Mouse (Mus musculus) midbrain, postnatal 0 days (tissue): ENCODE data around the gene Gm10118. TPM values are rescaled to one million over a fixed set of nuclear protein-coding genes. Genes with fewer than 3 reads are reported as not detected.

Experiments
- ATAC-seq: fragments of 200-750 bp; cut with Nextera tagmentation; 2 replicates; pipeline ENCODE4 v1.8.0; 2017; ENCODE audit warnings: moderate number of reproducible peaks, mild to moderate bottlenecking, moderate TSS enrichment, moderate library complexity; ENCODE audit not compliant: low FRiP score
- DNase-seq: peaks from one replicate; pipeline ENCODE4 v3.0.0-alpha.2; 2015; ENCODE audit warnings: low spot score
- H3K27ac ChIP-seq: fragments of 300-500 bp; sonication (generic); 2 replicates; pipeline ENCODE4 v1.5.1; 2014; ENCODE audit warnings: low read depth, mild to moderate bottlenecking, low read length, mixed read lengths
- H3K27me3 ChIP-seq: fragments of 300-500 bp; sonication (generic); 2 replicates; pipeline ENCODE4 v1.6.1; 2014; ENCODE audit warnings: low read length, control low read depth, mixed read lengths; ENCODE audit not compliant: insufficient read depth
- H3K36me3 ChIP-seq: fragments of 300-500 bp; sonication (generic); 2 replicates; pipeline ENCODE4 v1.6.1; 2014; ENCODE audit warnings: low read length, control low read depth, mixed read lengths; ENCODE audit not compliant: insufficient read depth
- H3K4me1 ChIP-seq: fragments of 300-500 bp; sonication (generic); 2 replicates; pipeline ENCODE4 v1.6.1; 2014; ENCODE audit warnings: mild to moderate bottlenecking, control low read depth, antibody characterized with exemption, low read length, mixed read lengths; ENCODE audit not compliant: insufficient read depth
- H3K4me2 ChIP-seq: fragments of 300-500 bp; sonication (generic); 2 replicates; pipeline ENCODE4 v1.6.1; 2014; ENCODE audit warnings: low read depth, mild to moderate bottlenecking, low read length, mixed read lengths; ENCODE audit not compliant: poor library complexity, severe bottlenecking
- H3K4me3 ChIP-seq: fragments of 300-500 bp; sonication (generic); 2 replicates; pipeline ENCODE4 v1.5.1; 2014; ENCODE audit warnings: low read depth, mild to moderate bottlenecking, low read length, moderate library complexity
- H3K9ac ChIP-seq: fragments of 300-500 bp; sonication (generic); replicated peaks from 2 replicates; pipeline ENCODE4 v1.6.1; 2014; ENCODE audit warnings: mild to moderate bottlenecking, low read length, moderate library complexity, mixed read lengths; ENCODE audit not compliant: poor library complexity, severe bottlenecking
- H3K9me3 ChIP-seq: fragments of 300-500 bp; sonication (generic); 2 replicates; pipeline ENCODE4 v1.6.1; 2016; ENCODE audit warnings: low read length, control low read depth
- CTCF ChIP-seq: IDR thresholded peaks from 2 replicates; pipeline ENCODE4 v1.5.1; 2016; ENCODE audit warnings: antibody characterized with exemption, mild to moderate bottlenecking
- WGBS: fragments of 180-500 bp; shearing (Covaris S2); extraction: QIAGEN DNeasy Blood & Tissue Kit; methylation state at CpG from one replicate; pipeline ENCODE4 v1.1.7; 2014; 5-methylcytosine and 5-hydroxymethylcytosine counted together
- polyA plus RNA-seq: library from polyadenylated mRNA; unstranded; fragments of >200 nt; fragmentation: Nextera tagmentation; extraction: Ambion mirVana; gene quantifications from 2 replicates; pipeline ENCODE4 v1.2.1, GENCODE M21; 2015
- total RNA-seq: library from RNA; depleted of rRNA; stranded (reverse); fragments of >200 nt; gene quantifications from 2 replicates; pipeline ENCODE4 v1.2.3, GENCODE M21; 2014; rRNA removed

The Gm10118 gene
- 4.3 and 4.7 TPM in 2 replicates for total RNA-seq
- 0.88 and 0.90 TPM in 2 replicates for polyA plus RNA-seq

GRCm38 (mm10) chr10:63927334-63927733 is at the start of gene Gm10118:
Gm10118 (minus strand) TSS chr10:63927434.
- DNase-seq (no peak), ATAC-seq (no peak)
- H3K4me1 ChIP-seq: no peaks in the 10 kb centered on the region
- H3K9ac ChIP-seq: no peak within 1 kb of the TSS
- H3K4me3 ChIP-seq: no peak within 1 kb of the TSS
- H3K36me3 ChIP-seq: no peaks in the 10 kb centered on the region
- no peak for TF ChIP-seq CTCF
- H3K27me3 ChIP-seq: no peaks in the 10 kb centered on the region
- no peak within 1 kb of the TSS for H3K4me2 ChIP-seq
- no peaks in the 10 kb centered on the region for H3K9me3 ChIP-seq
- no peak within 1 kb of the TSS for H3K27ac ChIP-seq

- H3K27me3 ChIP-seq: no peaks in the 10 kb centered on the region
- no peak overlapping the region for H3K27ac ChIP-seq
- no peak overlapping the region for H3K9ac ChIP-seq
- H3K4me1 ChIP-seq: no peaks in the 10 kb centered on the region
- ATAC-seq (no peak), DNase-seq (no peak)
- no peak overlapping the region for H3K4me2 ChIP-seq
- WGBS: 87% methylated on average over 2 of the region's 2 CpGs
- H3K4me3 ChIP-seq: no peak overlapping the region
- no peaks in the 10 kb centered on the region for H3K36me3 ChIP-seq
- no peaks in the 10 kb centered on the region for H3K9me3 ChIP-seq
- TF ChIP-seq CTCF: no peak
These were observed 45.1 kb upstream of the Gm10118 start for GRCm38 (mm10) chr10:63972300-63972699.

GRCm38 (mm10) chr10:63954308-63954930 is 27.2 kb upstream of the Gm10118 start:
- H3K36me3 ChIP-seq: no peaks in the 10 kb centered on the region
- ATAC-seq (no peak), DNase-seq (peak; percentile 59)
- 0 out of 2 replicates have a peak, but pooled peaks cover 4% of the 10 kb centered on the region for H3K4me1 ChIP-seq
- H3K4me2 ChIP-seq: no peak overlapping the region
- no peak overlapping the region for H3K4me3 ChIP-seq
- no peaks in the 10 kb centered on the region for H3K9me3 ChIP-seq
- no peaks in the 10 kb centered on the region for H3K27me3 ChIP-seq
- 8% methylated on average over 6 of the region's 7 CpGs for WGBS
- no peak overlapping the region for H3K27ac ChIP-seq
- H3K9ac ChIP-seq: no peak overlapping the region
- TF ChIP-seq CTCF: no peak

- Histone ChIP-seq H3K4me1 (0 out of 2 replicates have a peak, but pooled peaks cover 4% of the 10 kb centered on the region), H3K4me3 (no peak overlapping the region), H3K27me3 (no peaks in the 10 kb centered on the region), H3K36me3 (no peaks in the 10 kb centered on the region), H3K27ac (no peak overlapping the region), H3K4me2 (no peak overlapping the region), H3K9me3 (no peaks in the 10 kb centered on the region), H3K9ac (no peak overlapping the region)
- TF ChIP-seq CTCF: no peak
- ATAC-seq (no peak), DNase-seq (no peak)
- 94% methylated on average over 1 of the region's 1 CpGs for WGBS
These were observed 24.2 kb upstream of the Gm10118 start for GRCm38 (mm10) chr10:63951481-63951880.

GRCm38 (mm10) chr10:63950867-63951266 is 23.6 kb upstream of the Gm10118 start:
- no peak overlapping the region for H3K4me2 ChIP-seq
- ATAC-seq: no peak
- no peak for TF ChIP-seq CTCF
- no peak for DNase-seq
- no peaks in the 10 kb centered on the region for H3K36me3 ChIP-seq
- H3K9me3 ChIP-seq: no peaks in the 10 kb centered on the region
- H3K4me3 ChIP-seq: no peak overlapping the region
- 73% methylated on average over 8 of the region's 8 CpGs for WGBS
- 0 out of 2 replicates have a peak, but pooled peaks cover 4% of the 10 kb centered on the region for H3K4me1 ChIP-seq
- H3K27me3 ChIP-seq: no peaks in the 10 kb centered on the region
- no peak overlapping the region for H3K27ac ChIP-seq
- H3K9ac ChIP-seq: no peak overlapping the region

- DNase-seq: no peak
- no peak for TF ChIP-seq CTCF
- H3K4me2 ChIP-seq: no peak overlapping the region
- no peak for ATAC-seq
- no peaks in the 10 kb centered on the region for H3K4me1 ChIP-seq
- H3K36me3 ChIP-seq: no peaks in the 10 kb centered on the region
- no peak overlapping the region for H3K4me3 ChIP-seq
- 61% methylated on average over 4 of the region's 4 CpGs for WGBS
- no peak overlapping the region for H3K9ac ChIP-seq
- H3K27me3 ChIP-seq: no peaks in the 10 kb centered on the region
- no peak overlapping the region for H3K27ac ChIP-seq
- no peaks in the 10 kb centered on the region for H3K9me3 ChIP-seq
These were observed 20.0 kb upstream of the Gm10118 start for GRCm38 (mm10) chr10:63947266-63947665.
